Mouse (Mus musculus) embryonic facial prominence, embryonic 15.5 days (tissue): ENCODE results near the gene Cnst. TPM values are rescaled to one million over a fixed set of nuclear protein-coding genes. Genes with fewer than 3 reads are reported as not detected.

Experiments
- ATAC-seq: fragments of 200-750 bp; cut with Nextera tagmentation; 2 replicates; pipeline ENCODE4 v1.8.0; 2017; ENCODE audit warnings: low read depth, moderate TSS enrichment; ENCODE audit not compliant: insufficient number of reproducible peaks, low FRiP score, low TSS enrichment
- H3K27ac ChIP-seq: fragments of 300-500 bp; sonication (generic); replicated peaks from 2 replicates; pipeline ENCODE4 v1.5.1; 2015; ENCODE audit warnings: mild to moderate bottlenecking, inconsistent platforms
- H3K27me3 ChIP-seq: fragments of 300-500 bp; sonication (generic); 2 replicates; pipeline ENCODE4 v1.6.1; 2015; ENCODE audit warnings: inconsistent platforms
- H3K36me3 ChIP-seq: fragments of 300-500 bp; sonication (generic); 2 replicates; pipeline ENCODE4 v1.6.1; 2015; ENCODE audit warnings: mild to moderate bottlenecking, inconsistent platforms
- H3K4me1 ChIP-seq: fragments of 300-500 bp; sonication (generic); 2 replicates; pipeline ENCODE4 v1.6.1; 2015; ENCODE audit warnings: inconsistent platforms
- H3K4me2 ChIP-seq: fragments of 300-500 bp; sonication (generic); replicated peaks from 2 replicates; pipeline ENCODE4 v1.6.1; 2015; ENCODE audit warnings: mild to moderate bottlenecking, inconsistent platforms
- H3K4me3 ChIP-seq: fragments of 300-500 bp; sonication (generic); replicated peaks from 2 replicates; pipeline ENCODE4 v1.5.1; 2015; ENCODE audit warnings: mild to moderate bottlenecking, inconsistent platforms
- H3K9ac ChIP-seq: fragments of 300-500 bp; sonication (generic); 2 replicates; pipeline ENCODE4 v1.6.1; 2015; ENCODE audit warnings: inconsistent platforms
- H3K9me3 ChIP-seq: fragments of 300-500 bp; sonication (generic); replicated peaks from 2 replicates; pipeline ENCODE4 v1.6.1; 2016; ENCODE audit warnings: inconsistent platforms
- WGBS: fragments of 180-500 bp; shearing (Covaris S2); methylation state at CpG from one replicate; pipeline ENCODE4 v1.1.7; 2015; 5-methylcytosine and 5-hydroxymethylcytosine counted together
- polyA plus RNA-seq: library from polyadenylated mRNA; unstranded; fragments of >200 nt; fragmentation: Nextera tagmentation; extraction: Ambion mirVana; gene quantifications from 2 replicates; pipeline ENCODE4 v1.2.1, GENCODE M21; 2015

Cnst gene
- polyA plus RNA-seq, 1 experiment from 2014 or later = 16.7 TPM

DNA sequence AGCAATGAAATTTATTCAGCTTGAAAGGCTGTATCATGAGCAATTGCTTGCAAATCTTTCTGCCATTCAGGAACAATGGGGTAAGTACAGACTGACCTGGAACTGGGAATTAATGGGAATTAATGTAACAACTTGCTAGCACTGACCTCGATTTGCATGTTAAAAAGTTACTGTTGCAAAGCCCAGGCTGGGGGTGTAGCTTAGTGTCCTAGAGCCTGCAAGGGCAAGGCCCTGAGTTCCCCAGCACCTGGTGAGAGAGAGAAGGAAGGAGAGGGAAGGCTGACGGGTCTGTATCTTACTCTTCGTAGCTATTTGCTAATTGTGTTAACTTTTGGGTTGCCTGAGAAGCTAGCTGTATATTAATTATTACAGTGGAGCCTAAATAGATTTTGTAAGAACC lies 58.4 kb downstream of the Cnst start:
- 61% methylated on average over 3 of the region's 3 CpGs for WGBS
- no peaks in the 10 kb centered on the region for H3K27me3 ChIP-seq
- no peak for ATAC-seq
- H3K9me3 ChIP-seq = no peaks in the 10 kb centered on the region
- no peak overlapping the region for H3K4me3 ChIP-seq
- no peaks in the 10 kb centered on the region for H3K4me1 ChIP-seq
- 0 out of 2 replicates have a peak, but pooled peaks cover 5% of the 10 kb centered on the region for H3K36me3 ChIP-seq
- H3K4me2 ChIP-seq = no peak overlapping the region
- no peak overlapping the region for H3K9ac ChIP-seq
- no peak overlapping the region for H3K27ac ChIP-seq

- no peak for ATAC-seq
- no peaks in the 10 kb centered on the region for H3K9me3 ChIP-seq
- H3K4me2 ChIP-seq = no peak overlapping the region
- 83% methylated on average over 9 of the region's 9 CpGs for WGBS
- H3K9ac ChIP-seq = no peak overlapping the region
- no peak overlapping the region for H3K27ac ChIP-seq
- H3K4me3 ChIP-seq = no peak overlapping the region
- no peaks in the 10 kb centered on the region for H3K27me3 ChIP-seq
- H3K4me1 ChIP-seq = no peaks in the 10 kb centered on the region
- H3K36me3 ChIP-seq = peaks cover 15% of the 10 kb centered on the region
Observed at GRCm38 (mm10) chr1:179606004-179606723, 60.0 kb downstream of the Cnst start.

DNA sequence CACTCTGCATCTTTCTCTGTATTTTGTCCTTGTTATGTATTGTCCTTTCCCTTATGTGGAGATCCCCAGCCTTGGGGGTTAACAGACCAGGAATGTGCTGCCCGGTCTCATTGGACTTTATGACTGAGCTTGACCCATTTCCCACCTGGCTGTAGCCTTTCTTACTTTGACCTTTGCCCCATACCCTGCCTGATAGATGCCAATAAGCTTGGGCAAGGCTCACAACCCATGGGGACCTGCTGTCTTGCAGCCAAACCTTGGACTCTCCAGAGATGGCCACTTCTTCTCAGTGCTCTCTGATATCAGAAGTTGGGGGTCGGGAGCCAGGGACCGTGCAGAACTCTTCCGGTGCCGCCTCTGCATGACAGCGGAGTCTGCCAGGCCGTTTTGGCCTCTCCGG lies 62.4 kb downstream of the Cnst start:
- no peak overlapping the region for H3K4me2 ChIP-seq
- WGBS = 90% methylated on average over 8 of the region's 8 CpGs
- no peak for ATAC-seq

DNA sequence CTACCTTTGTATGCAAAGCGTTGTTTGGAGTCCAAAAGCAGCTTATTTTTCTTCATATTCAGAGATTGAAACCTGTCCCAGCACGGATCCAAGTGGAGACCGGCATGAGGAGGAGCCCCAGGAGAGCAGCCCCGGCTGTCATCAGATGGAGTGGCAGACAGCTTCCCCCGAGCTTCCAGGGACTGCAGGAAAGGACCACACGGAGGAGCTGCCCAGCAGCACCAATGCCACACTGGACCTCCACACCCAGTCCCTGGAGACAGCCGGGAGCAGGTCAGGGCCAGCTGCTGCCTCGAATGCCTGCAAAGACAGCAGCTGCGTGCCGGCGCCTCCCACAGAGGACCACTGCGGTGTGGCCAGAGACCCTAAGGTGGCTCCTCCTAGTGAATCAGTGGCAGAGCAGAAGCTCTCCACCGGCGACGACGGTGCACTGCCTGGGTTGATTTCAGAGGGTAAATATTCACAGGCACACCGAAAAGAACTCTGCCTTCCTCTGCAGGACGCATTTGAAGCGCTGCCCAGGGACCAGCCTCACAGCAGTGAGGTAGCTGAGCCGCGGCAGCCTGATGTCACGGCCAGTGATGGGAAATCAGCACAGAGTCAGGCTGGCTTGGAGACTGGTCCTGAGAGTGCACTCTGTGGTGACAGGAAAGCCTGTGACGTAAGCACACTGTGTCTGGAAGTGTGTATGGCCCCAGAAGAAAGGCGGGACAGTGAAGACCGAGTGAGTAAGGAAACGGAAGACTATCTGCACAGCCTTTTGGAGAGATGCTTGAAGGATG lies 63.7 kb downstream of the Cnst start:
- no peaks in the 10 kb centered on the region for H3K9me3 ChIP-seq
- ATAC-seq = peak; percentile 49; the same call in 1 of the 2 replicates
- H3K27ac ChIP-seq = no peak overlapping the region
- H3K4me3 ChIP-seq = no peak overlapping the region
- no peaks in the 10 kb centered on the region for H3K27me3 ChIP-seq
- 56% methylated on average over 26 of the region's 26 CpGs for WGBS
- no peak overlapping the region for H3K9ac ChIP-seq
- H3K36me3 ChIP-seq = peaks cover 15% of the 10 kb centered on the region
- no peaks in the 10 kb centered on the region for H3K4me1 ChIP-seq
- H3K4me2 ChIP-seq = no peak overlapping the region

More for the DNA sequence above, 62.4 kb downstream of the Cnst start:
- Histone ChIP-seq H3K4me1 (no peaks in the 10 kb centered on the region), H3K9me3 (no peaks in the 10 kb centered on the region), H3K4me3 (no peak overlapping the region), H3K27ac (no peak overlapping the region), H3K27me3 (no peaks in the 10 kb centered on the region), H3K9ac (no peak overlapping the region), H3K36me3 (peaks cover 15% of the 10 kb centered on the region)

GRCm38 (mm10) chr1:179611182-179611581 lies 65.0 kb downstream of the Cnst start:
- no peak overlapping the region for H3K4me3 ChIP-seq
- no peak overlapping the region for H3K9ac ChIP-seq
- ATAC-seq = 0 out of 2 replicates have a peak, but pooled peaks have one; percentile 11
- peaks cover 12% of the 10 kb centered on the region for H3K36me3 ChIP-seq
- no peak overlapping the region for H3K4me2 ChIP-seq
- no peaks in the 10 kb centered on the region for H3K9me3 ChIP-seq
- no peaks in the 10 kb centered on the region for H3K4me1 ChIP-seq
- H3K27me3 ChIP-seq = no peaks in the 10 kb centered on the region
- WGBS = 57% methylated on average over 5 of the region's 5 CpGs
- no peak overlapping the region for H3K27ac ChIP-seq

GRCm38 (mm10) chr1:179612418-179612817 lies 66.2 kb downstream of the Cnst start:
- no peaks in the 10 kb centered on the region for H3K27me3 ChIP-seq
- no peak overlapping the region for H3K9ac ChIP-seq
- no peak overlapping the region for H3K4me3 ChIP-seq
- H3K27ac ChIP-seq = no peak overlapping the region
- WGBS = 61% methylated on average over 6 of the region's 6 CpGs
- H3K36me3 ChIP-seq = peaks cover 12% of the 10 kb centered on the region
- no peaks in the 10 kb centered on the region for H3K9me3 ChIP-seq
- no peak overlapping the region for H3K4me2 ChIP-seq
- no peak for ATAC-seq
- H3K4me1 ChIP-seq = no peaks in the 10 kb centered on the region

- no peak for ATAC-seq
- H3K9ac ChIP-seq = no peak overlapping the region
- no peaks in the 10 kb centered on the region for H3K4me1 ChIP-seq
- H3K27ac ChIP-seq = no peak overlapping the region
- no peaks in the 10 kb centered on the region for H3K27me3 ChIP-seq
- H3K4me2 ChIP-seq = no peak overlapping the region
- WGBS = 54% methylated on average over 9 of the region's 9 CpGs
- no peaks in the 10 kb centered on the region for H3K9me3 ChIP-seq
- peaks cover 12% of the 10 kb centered on the region for H3K36me3 ChIP-seq
- no peak overlapping the region for H3K4me3 ChIP-seq
Observed at GRCm38 (mm10) chr1:179612986-179613505, 66.9 kb downstream of the Cnst start.

DNA sequence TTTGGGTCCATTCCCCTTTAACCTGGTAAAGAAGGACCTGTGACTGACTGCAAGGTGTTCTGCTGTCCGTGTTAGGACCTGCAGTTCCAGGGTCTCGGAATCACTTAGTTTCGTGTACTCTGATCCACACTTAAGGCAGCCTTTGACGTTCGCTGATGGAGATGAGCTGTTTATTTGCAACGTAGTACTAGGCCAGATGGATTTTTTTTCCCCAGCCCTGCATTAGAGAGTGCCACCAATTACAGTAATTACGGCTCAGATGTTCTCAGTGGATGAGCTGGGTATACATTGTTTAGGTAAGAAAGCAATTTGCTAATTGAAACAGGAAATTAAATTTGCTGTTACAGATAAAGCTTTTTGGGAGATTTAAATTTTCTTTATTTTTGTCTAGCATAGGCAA lies 71.3 kb downstream of the Cnst start:
- H3K9me3 ChIP-seq = no peaks in the 10 kb centered on the region
- H3K4me2 ChIP-seq = no peak overlapping the region
- 62% methylated on average over 7 of the region's 7 CpGs for WGBS
- H3K27me3 ChIP-seq = no peaks in the 10 kb centered on the region
- no peaks in the 10 kb centered on the region for H3K36me3 ChIP-seq
- no peaks in the 10 kb centered on the region for H3K4me1 ChIP-seq
- no peak for ATAC-seq
- H3K27ac ChIP-seq = no peak overlapping the region
- H3K9ac ChIP-seq = no peak overlapping the region
- H3K4me3 ChIP-seq = no peak overlapping the region

DNA sequence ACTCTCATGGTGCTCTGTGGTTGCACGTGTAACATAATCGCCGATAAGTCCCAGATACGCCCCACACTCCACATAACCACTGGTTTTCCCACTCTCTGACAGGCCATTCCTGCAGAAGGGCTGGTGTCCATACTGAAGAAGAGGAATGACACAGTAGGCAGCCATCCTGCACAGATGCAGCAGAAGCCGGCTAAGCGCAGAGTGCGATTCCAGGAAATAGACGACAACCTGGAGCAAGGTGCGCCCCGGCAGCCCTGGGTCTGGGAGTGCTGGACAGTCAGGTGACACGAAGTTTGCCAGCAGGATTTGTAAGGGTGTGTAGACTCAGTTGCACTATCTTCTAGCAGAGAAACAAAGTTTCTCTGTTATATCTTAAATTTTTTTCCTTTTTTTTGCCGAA lies 76.5 kb downstream of the Cnst start:
- H3K4me3 ChIP-seq = no peak overlapping the region
- no peak overlapping the region for H3K4me2 ChIP-seq
- H3K27me3 ChIP-seq = no peaks in the 10 kb centered on the region
- 89% methylated on average over 12 of the region's 12 CpGs for WGBS
- no peak overlapping the region for H3K9ac ChIP-seq
- H3K9me3 ChIP-seq = no peaks in the 10 kb centered on the region
- no peak overlapping the region for H3K27ac ChIP-seq
- H3K36me3 ChIP-seq = peaks cover 16% of the 10 kb centered on the region; the same call in 1 of the 2 replicates
- no peaks in the 10 kb centered on the region for H3K4me1 ChIP-seq
- ATAC-seq = no peak

- WGBS = 63% methylated on average over 4 of the region's 4 CpGs
- no peaks in the 10 kb centered on the region for H3K9me3 ChIP-seq
- H3K4me3 ChIP-seq = no peak overlapping the region
- H3K4me2 ChIP-seq = no peak overlapping the region
- no peak for ATAC-seq
- peaks cover 16% of the 10 kb centered on the region; the same call in 1 of the 2 replicates for H3K36me3 ChIP-seq
- 0 out of 2 replicates have a peak, but pooled peaks cover 4% of the 10 kb centered on the region for H3K4me1 ChIP-seq
- H3K27me3 ChIP-seq = no peaks in the 10 kb centered on the region
- H3K27ac ChIP-seq = no peak overlapping the region
- H3K9ac ChIP-seq = no peak overlapping the region
Observed at GRCm38 (mm10) chr1:179623657-179624056, 77.5 kb downstream of the Cnst start.

- Histone ChIP-seq H3K4me2 (no peak overlapping the region), H3K4me1 (0 out of 2 replicates have a peak, but pooled peaks cover 5% of the 10 kb centered on the region), H3K27ac (no peak overlapping the region), H3K4me3 (no peak overlapping the region), H3K9me3 (no peaks in the 10 kb centered on the region), H3K36me3 (peaks cover 16% of the 10 kb centered on the region; the same call in 1 of the 2 replicates), H3K27me3 (no peaks in the 10 kb centered on the region), H3K9ac (no peak overlapping the region)
- 66% methylated on average over 4 of the region's 4 CpGs for WGBS
- no peak for ATAC-seq
Observed at GRCm38 (mm10) chr1:179624354-179624753, 78.2 kb downstream of the Cnst start.
